Mouse (Mus musculus): ENCODE data around the gene Chid1.
"Not testable (repeated sequence)": the region's sequence is repeated elsewhere in the genome, so short reads cannot be mapped to it uniquely, and the experiment has no call there.

The Chid1 gene

DNA sequence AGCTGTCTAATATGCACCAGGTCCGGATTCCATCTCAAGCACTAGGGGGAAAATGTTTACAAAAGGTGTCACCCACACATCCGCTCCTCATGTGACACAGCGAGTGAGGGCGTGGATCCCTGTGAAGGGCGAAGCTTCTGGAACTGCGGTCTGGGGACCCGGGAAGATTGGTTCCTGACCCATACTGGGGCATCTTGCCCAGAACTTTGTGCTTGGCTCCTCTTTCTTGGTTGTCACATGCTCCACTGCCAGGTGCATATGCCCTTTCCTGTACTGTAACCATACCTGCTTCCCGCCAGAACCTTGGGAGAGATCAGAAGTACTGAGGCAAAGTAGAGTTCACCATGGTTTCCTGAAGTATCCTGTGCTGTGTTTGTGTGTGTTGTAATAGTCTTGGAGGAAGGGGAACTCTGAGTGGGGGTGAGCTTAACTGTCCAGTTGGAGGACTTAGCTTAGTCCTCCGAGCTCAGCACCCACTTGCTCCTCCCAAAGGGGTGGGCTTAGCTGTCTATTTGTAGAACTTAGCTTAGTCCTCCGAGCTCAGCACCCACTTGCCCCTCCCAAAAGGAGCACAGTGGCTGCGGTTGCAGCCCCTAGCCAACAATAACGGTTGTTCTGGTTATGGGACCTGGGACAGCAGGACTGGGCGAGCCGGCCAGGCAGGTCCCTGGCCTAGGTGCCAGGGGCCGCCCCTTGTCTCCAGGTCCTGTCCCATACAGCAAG lies 79.1 kb downstream of the Chid1 start, which contains the start of gene Cracr2b:
Gene Cracr2b (plus strand): TSS at position 704 of the 723 bp plus-strand sequence.
- DNase-seq = peak; percentile 37

DNA sequence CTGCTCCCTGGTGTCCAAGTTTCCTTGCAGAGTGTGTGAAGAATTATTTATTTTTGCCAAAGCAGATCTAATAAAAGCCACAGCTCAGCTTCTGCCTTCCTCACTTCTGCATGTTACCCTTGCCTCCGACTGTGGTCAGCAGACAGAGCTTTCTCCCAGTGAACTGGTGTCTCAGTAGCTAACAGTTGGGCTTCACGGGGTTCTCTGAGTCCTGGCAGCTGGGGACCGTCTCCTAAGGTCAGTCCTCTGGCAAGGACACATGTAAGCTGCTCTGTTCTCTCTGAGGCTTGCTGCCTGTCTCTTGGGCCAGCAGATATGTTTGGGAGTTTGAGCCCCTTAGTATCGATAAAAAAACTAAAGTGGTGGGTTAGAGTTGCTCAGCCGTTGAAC lies 79.7 kb downstream of the Chid1 start:
- no peak for DNase-seq

DNA sequence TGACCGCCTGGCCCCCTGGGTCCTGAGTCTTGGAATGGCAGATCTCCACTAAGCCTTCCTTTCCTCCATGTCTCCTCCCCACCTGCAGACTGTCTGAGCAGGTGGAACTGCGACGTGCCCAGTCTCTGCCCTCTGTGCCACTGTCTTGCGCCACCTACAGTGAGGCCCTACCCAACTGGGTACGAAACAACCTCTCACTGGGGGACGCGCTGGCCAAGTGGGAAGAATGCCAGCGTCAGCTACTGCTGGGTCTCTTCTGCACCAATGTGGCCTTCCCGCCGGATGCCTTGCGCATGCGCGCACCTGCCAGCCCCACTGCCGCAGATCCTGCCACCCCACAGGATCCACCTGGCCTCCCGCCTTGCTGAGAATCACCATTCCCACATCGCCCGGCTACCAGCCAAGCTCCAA lies 80.4 kb downstream of the Chid1 start:
- DNase-seq = no peak

DNA sequence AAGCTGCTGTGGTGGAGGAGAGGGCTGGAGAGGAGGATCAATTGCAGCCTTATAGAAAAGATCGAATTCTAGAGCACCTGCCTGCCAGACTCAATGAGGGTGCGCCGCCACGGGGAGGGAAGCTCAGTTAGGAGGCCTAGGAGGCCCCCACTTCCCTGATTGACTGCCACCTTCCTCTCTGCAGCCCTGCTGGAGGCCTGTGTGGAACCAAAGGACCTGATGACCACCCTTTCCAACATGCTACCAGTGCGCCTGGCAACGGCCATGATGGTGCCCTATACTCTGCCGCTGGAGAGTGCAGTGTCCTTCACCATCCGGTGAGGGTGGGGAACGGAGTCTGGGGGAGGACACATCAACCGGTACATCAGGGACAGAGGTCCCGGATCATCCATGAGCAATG lies 81.0 kb downstream of the Chid1 start:
- DNase-seq = no peak

DNA sequence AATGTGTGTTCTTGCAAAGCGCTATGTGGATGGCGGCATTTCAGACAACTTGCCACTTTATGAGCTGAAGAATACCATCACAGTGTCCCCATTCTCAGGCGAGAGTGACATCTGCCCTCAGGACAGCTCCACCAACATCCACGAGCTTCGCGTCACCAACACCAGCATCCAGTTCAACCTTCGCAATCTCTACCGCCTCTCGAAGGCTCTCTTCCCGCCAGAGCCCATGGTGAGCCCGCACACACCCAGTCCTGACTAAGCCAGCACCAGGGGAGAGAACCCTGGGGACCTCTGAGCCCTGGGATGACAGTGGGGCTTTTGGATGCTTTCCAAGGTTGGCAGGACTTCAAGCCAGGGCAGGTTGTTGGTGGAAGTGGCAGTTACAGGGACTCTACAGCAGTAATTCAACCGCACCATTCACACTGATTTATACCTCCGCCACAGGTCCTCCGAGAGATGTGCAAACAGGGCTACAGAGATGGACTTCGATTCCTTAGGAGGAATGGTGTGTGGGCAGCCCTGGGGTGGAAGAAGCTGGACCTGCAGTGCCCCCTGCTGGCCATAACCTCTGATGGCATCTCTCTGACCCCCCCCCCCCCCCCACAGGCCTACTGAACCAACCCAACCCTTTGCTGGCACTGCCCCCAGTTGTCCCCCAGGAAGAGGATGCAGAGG lies 81.5 kb downstream of the Chid1 start:
- peak; percentile 72 for DNase-seq

DNA sequence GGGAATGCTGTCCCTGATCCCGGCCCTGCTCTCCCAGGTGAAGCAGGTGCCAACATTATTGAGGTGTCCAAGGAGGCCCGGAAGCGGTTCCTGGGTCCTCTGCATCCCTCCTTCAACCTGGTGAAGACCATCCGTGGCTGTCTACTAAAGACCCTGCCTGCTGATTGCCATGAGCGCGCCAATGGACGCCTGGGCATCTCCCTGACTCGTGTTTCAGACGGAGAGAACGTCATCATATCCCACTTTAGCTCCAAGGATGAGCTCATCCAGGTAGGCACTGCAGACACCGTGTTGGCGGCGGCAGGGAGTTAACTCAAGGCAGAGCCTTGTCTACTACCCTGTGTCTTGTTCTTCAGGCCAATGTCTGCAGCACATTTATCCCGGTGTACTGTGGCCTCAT lies 82.4 kb downstream of the Chid1 start:
- DNase-seq = no peak

DNA sequence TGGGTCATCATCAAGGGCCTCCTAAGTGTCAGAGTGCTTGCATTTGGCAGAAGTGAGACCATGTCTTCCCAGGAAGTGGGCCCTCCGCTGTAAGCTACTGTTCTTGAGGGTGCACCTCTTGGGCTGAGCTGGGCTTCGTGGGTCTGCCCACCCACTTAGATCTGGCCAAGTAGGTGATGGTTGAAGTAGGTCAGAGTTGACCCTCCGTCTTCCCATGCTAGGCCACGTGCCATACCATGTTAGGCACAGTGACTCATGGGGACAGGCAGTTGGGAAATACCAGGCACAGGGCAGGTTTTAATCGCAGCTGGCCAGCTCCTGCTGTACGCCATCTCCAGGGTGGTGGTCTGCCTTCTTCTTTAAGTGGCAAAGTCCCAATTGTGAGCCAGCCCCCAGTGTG lies 82.9 kb downstream of the Chid1 start:
- DNase-seq = no peak

DNA sequence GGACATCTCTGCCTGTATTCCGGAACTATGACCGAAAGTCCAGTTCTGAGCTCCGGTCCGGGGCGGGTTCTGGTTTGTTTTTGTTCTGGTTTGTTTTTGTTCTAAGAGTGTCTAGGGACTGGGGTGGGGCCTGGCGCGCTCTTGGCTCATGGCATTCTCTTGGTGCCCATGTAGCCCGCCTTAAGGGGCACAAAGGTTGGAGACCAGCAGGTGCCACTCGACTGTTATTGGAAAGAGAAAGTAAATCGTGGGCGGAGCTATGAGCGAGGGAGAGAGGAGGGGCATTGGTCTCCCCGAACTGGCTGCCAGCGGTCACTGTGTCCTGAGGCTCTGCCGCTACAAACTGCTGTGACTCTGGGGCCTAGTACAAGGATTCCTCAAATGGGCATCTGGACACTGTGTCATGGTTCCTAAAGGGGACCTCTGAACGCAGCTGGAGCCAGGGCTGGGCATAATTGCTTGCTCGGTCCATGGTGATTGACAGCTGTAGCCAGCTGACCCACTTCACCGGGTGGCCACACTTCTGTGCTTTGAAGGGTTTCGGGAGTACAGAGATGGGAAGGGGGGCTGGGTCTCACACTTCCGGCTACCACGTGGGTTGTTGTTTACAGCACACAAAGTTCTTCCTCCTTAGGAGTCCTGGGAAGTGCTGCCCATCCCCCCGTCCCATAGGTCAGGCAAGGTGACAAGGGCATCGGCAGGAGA lies 83.9 kb downstream of the Chid1 start:
- DNase-seq = peak; percentile 90

DNA sequence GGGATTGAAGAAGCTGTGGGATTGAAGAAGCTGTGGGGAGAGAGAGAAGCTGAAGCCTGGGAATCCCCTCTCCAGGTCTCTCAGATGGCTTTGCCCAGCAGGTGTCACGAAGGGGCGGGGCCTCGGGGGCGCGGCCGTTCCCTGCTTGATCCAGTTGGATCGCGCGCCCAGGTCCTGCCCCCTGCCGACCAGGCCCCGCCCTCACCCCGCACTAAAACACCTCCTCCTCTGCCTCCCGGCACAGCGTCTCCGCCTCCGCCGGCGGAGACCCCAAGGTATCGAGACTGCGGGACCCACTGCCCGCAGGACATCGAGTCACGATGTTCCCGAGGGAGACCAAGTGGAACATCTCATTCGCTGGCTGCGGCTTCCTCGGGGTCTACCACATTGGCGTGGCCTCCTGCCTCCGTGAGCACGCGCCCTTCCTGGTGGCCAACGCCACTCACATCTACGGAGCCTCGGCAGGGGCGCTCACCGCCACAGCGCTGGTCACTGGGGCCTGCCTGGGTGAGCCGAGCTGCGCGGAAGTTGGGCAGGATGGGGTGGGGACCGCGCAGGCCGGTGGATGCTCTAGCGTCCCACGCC lies 84.6 kb downstream of the Chid1 start, which contains the start of gene Pnpla2:
Gene Pnpla2 (plus strand): TSS at position 232 of the 585 bp plus-strand sequence.
- peak; percentile 98 for DNase-seq

DNA sequence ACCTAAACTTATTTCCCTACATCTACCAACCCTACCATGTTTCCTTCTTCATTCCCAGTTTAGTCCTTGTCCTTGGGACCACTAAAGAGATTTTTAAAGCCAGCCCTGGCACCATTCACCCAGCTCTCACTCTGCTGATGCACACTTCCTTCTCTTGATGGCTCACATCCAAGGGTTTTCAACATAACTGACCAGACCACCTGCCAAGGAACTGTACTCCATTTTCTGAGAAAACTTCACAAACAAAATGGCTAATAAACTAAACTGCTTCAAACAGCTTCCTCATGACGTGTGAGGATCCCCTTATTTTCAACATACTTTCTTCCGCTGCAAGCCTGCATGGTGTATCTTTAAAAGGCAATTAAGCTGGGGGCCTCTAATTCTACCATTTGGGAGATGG lies 86.0 kb downstream of the Chid1 start:
- DNase-seq = no peak

DNA sequence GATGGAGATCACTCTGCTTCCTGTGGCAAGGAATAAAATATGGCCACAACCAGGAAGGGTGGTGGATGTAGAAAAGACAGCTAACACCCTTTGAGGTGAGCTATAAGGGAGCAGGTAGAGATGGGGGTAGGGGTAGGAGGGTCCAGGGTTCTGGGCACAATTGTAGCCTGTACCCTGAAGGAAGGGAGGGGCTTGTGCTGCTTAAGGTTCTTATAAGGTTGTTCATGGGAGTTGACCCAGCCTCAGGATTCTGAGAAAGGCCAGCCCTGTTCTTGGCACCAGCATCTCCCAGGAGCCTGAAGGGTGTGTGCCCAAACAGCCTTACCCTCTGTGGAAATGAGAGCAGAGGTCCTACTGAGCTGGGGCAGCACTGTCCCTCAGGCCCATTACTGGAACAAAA lies 87.7 kb downstream of the Chid1 start:
- DNase-seq = no peak

DNA sequence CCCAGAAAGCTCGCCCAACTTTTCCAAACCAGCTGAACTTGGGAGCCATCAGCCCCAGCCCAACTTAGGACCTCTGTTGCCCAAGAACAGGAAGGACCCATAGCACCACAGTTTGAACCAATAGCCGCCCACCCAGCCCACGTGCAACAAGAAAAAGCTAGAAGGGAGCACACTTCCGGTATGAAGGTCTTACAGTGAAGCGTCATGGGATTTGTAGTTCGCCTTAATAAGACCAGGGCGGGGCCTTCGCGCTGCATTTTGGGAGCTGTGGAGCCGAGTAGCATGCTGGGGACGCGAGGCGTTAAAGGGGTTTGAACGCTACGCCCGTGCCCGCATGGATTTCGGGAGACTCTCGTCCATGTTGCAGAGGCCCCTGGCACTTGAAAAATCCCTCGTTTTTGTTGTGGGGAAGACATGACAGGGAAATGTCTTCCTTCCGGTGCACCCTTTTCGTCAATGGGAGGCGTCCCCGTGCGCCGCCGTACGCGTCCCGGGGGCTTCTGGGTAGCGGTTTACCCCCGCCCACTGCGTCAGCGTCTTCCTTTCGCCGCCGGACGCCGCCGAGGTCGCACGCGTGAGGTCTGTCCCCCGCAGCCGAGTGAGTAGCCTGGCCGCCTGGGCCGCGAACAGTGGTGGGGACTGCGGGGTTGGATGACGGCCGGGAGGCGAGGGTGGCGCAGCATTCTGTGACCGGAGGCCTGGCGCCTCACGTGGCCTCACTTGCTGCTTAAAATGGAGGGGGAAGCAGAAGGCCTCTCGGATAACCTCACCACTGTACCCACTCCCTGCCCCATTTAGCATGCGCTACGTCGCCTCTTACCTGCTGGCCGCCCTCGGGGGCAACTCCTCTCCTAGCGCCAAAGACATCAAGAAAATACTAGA lies 92.3 kb downstream of the Chid1 start, which contains the start of gene Rplp2:
Gene Rplp2 (plus strand): TSS at position 261 of the 882 bp plus-strand sequence.
- DNase-seq = peak; percentile 97

DNA sequence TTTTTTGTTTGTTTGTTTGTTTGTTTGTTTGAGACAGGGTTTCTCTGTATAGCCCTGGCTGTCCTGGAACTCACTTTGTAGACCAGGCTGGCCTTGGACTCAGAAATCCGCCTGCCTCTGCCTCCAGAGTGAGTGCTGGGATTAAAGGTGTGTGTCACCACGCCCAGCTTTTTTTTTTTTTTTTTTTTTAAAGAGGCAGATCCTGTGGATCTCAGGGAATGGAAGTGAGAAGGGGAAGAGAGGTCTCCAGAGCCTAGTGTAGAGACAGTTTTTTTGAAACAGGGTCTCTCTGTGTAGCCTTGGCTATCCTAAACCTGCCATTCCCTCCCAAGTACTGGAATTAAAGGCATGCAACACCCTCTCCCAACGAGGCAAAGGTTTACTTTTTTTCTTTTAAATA lies 93.3 kb downstream of the Chid1 start:
- DNase-seq = not testable (repeated sequence)

DNA sequence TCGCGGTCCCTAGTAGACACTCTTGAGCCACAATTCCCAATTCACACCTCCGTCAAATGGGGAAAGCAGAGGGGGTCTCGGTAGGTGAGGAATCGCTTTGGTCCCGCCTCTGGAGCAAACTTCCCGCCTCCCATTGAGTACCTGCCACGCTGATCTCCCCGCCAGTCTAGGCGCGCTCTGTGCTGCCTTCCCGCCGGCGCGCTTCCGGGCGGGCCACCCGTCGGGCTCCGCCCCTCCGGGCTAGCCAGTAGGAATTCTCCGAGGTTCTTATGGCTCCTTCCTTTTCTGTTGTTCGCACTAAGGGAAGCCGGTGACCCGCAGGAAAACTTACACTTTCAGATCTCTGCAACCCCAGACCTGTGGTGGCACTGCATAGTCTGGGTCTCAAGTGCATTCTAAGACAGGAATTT lies 95.8 kb downstream of the Chid1 start, which contains the start of gene Pidd1:
Gene Pidd1 (minus strand): TSS at position 198 of the 410 bp plus-strand sequence.
- DNase-seq = peak; percentile 79
